Mouse (Mus musculus) gastrocnemius, adult 2 months (tissue): ENCODE data around the gene Runx2. TPM values are rescaled to one million over a fixed set of nuclear protein-coding genes. Genes with fewer than 3 reads are reported as not detected.
A peak's percentile ranks its signal among the peaks of the same experiment; 100 is the strongest.

Experiments used
- DNase-seq: peaks from one replicate; pipeline ENCODE4 v3.0.0; 2022
- H3K27ac ChIP-seq: fragments of 200-600 bp; 2 replicates; pipeline ENCODE4 v1.8.1; 2022; ENCODE audit warnings: mild to moderate bottlenecking
- H3K4me3 ChIP-seq: fragments of 200-600 bp; 2 replicates; pipeline ENCODE4 v1.8.1; 2022; ENCODE audit warnings: mild to moderate bottlenecking, moderate library complexity
- CTCF ChIP-seq: fragments of 200-600 bp; IDR thresholded peaks from 2 replicates; pipeline ENCODE4 v1.8.1; 2022; ENCODE audit warnings: antibody characterized with exemption, mild to moderate bottlenecking, moderate library complexity
- intact Hi-C: fragments of 180-260 bp; cut with DNase I; formaldehyde crosslinking; loops from one replicate; pipeline ENCODE4 v1.15.1; 2025
- total RNA-seq, 2 experiments: library from RNA; stranded (reverse); gene quantifications; 2 replicates each; pipeline ENCODE4 v1.2.3; 2021

Runx2 gene
- total RNA-seq, 2 experiments from 2014 or later: 0.31 to 0.59 TPM

DNA sequence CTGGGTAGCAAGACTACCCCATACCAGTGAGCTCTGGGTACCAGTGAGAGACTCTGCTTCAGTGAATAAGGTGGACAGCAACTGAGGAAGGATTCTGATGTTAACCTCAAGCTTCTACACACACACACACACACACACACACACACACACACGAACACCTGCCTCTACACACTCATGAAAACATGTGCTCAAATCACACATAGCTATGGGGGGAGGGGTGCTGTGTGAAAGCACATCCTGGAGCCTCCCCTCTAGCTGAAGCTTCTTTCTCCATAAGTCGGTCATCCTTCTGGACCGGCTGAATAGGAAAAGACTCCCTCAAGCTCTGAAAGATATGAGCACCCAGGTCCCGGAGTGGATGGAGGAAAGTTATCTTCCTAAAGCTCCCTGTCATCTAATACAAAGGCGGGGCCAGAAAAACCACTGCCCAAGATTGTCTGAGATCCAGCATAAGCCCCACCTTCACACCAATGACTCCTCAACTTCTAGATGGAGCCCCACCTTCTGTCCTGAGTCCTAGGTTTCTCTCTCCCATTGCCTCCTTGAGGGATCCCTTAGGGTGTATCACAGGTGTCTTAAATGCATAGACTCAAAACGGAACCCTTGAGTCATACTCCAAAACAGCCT, 152.4 kb downstream of the Runx2 start:
- no peak for TF ChIP-seq CTCF
- Histone ChIP-seq H3K4me3 (no peak overlapping the region), H3K27ac (no peak overlapping the region)
- no peak for DNase-seq
- intact Hi-C loops: no loop called here

DNA sequence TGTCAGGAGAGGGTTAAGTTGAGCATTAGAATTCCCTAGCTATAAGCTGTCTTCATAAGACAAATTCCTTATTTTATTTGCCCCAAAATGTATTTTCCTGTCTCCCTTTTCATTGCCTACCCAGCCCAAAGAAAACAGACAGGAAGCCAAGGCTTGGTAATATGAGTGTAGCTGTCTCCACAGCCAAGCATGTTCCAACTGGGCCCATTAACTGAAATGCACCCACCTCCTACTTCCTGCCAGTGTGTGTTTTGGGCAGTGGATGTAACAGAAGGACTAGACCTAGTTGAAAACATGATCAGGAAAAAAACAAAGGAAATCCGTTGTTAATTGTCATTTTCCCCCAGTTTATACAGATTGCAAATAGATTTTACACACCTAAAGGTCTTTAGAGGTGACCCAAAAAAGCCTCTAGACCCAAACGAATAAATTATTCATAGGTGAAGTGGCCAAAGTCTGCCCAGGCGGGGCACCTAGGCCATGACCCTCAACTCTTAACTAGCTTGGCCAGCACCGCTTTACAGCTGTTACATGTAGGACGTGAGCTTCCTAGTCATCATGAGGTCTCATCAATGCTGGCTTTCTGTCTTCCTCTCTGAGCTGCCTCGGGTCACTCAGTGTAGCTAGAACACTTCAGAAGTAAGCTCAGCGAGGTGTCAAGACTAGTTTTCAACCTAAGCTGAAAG, 154.3 kb downstream of the Runx2 start:
- no peak overlapping the region for H3K4me3 ChIP-seq
- no peak for TF ChIP-seq CTCF
- intact Hi-C loops: no loop called here
- DNase-seq: peak; percentile 42
- H3K27ac ChIP-seq: peak overlapping the region; percentile 41; the same call in 1 of the 2 replicates

DNA sequence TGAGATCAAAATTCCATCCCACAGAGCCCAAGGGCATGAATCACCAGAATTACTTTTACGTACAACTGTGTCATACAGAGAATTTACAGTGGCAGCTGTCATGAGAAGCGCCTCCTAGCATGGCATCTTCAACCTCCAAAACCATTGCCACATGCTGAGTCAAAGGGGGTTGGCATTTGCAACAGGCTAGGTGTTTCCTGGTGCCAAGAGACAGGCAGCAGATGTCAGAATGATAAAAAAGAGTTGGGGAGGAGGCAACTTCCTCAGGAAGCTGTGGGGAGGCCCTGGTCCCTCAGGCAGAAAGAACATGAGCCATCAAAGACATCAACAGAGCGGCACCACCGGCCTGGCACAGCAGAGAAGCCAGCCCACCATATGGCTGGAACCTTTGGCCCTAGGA, 160.1 kb downstream of the Runx2 start:
- DNase-seq: no peak
- no peak for TF ChIP-seq CTCF
- intact Hi-C loops: no loop called here

DNA sequence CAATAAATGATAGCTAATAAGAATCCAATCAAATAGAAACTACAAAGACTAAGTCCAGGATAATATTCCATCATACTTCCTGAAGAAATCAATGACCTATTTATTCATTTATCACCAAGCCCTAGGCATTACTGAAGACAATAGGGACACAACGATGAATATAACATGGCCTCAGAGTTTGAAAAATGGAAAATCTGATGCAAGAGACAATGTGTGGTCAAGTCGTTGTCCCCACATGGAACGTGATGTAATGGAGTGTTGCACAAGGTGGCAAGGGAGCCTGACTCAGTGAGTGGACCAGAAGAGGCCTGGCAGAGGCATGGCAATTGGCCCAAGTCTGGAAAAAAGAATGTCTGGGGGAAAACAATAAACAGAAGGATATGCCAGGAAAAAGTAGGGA, 161.5 kb downstream of the Runx2 start:
- no peak for TF ChIP-seq CTCF
- no peak for DNase-seq
- H3K4me3 ChIP-seq: no peak overlapping the region
- H3K27ac ChIP-seq: no peak overlapping the region
- intact Hi-C loops: no loop called here

More for the DNA sequence above, 160.1 kb downstream of the Runx2 start:
- Histone ChIP-seq H3K27ac (no peak overlapping the region), H3K4me3 (no peak overlapping the region)

DNA sequence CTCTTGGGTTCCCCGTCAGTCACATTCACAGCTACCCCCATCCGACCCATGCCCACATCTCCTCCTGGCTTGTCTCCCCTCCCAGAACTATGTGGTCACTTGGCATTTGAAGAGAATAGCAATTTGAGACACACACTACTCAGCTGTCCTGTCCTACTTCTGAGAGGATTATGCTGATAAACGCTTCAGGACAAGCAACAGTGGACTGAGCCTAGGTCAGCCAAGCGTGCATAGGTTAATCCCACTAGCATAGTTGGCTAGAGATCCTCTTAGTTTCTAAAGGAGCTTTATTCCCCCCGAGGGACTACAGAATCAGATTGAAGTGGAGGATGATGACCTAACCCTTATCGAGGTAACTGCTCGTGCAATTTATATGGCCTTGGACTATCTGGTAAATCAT, 162.5 kb downstream of the Runx2 start:
- intact Hi-C loops: no loop called here
- Histone ChIP-seq H3K4me3 (no peak overlapping the region), H3K27ac (no peak overlapping the region)
- TF ChIP-seq CTCF: no peak
- DNase-seq: no peak

DNA sequence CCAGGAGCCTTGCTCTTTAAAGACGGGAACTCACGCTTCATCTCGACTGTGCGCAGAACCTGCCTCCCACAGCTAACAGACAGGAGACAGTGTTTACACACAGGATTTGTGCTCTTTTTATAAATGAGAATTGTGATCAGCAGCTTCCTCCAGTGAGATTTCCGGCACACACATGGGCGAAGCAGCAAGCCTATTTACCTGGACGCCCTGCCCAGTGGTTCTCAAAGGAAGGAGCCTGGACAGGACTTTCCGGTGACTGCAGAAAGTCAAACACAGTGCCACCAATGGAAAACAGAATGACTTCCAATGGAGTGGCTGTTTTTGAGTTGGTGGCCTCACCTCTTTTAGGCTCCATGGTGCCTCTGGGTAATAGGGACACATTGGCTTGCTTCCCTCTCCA, 163.0 kb downstream of the Runx2 start:
- TF ChIP-seq CTCF: no peak
- intact Hi-C loops: no loop called here
- Histone ChIP-seq H3K4me3 (no peak overlapping the region), H3K27ac (no peak overlapping the region)
- DNase-seq: no peak

DNA sequence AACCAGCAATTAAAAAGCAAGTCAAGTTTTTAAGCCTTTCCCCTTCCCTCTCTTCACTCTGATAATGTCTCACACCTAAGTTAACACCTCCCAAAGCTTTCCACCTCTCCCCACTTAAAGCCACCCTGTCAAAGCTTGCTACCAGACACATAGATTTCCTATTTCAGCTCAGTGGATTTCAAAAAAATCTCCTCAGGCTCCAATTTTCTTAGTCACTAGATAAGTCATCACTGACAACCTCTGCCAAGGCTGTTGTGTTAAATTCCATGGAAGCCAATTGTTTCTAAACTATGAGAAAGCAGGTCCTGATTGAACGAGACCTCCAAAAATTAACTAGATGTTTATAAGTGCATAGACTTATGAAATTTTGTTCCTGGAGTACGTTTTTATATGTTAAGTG, 164.2 kb downstream of the Runx2 start:
- DNase-seq: no peak
- no peak overlapping the region for H3K27ac ChIP-seq
- no peak overlapping the region for H3K4me3 ChIP-seq
- intact Hi-C loops: no loop called here
- TF ChIP-seq CTCF: no peak

DNA sequence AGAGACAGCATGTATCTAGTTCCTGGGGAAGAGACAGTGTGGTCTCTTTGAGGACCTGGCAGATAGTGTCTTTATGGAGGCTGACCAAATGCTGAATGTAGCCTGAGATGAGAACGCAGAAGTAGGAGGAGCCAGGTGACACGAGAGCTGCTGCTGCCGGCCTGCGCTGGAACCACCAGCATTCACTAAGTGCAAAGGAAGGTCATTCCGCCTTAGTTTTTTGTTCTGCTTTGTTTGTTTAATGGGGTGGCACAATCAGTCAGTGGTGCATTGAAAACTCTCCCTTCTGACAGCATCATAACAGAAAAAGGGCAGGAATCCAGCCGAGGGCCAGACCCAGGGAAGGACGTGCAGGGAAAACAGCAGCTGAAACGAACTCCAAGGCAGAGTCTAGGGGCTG, 165.5 kb downstream of the Runx2 start:
- intact Hi-C loops: no loop called here
- DNase-seq: no peak
- Histone ChIP-seq H3K4me3 (no peak overlapping the region), H3K27ac (no peak overlapping the region)
- no peak for TF ChIP-seq CTCF

DNA sequence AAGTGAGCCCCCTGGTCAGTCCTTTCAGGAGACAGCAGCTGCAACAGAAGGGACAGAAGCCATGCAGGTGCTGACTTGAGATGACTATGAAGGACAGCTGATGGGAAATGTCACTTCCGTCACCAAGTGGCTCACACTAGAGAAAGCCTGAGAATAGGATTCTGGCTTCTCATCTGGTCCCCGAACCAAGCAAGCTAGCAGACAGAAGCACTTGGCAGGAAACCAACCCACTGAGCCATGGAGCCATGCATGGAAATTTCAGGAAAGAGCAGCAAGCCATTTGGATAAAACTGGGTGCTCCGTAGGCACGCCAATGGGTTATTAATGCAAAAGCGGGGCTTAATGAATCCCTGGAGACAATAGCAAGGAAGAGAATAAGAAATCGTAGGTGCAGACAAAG, 166.7 kb downstream of the Runx2 start:
- intact Hi-C loops: no loop called here
- DNase-seq: no peak
- no peak overlapping the region for H3K4me3 ChIP-seq
- H3K27ac ChIP-seq: no peak overlapping the region
- TF ChIP-seq CTCF: no peak

DNA sequence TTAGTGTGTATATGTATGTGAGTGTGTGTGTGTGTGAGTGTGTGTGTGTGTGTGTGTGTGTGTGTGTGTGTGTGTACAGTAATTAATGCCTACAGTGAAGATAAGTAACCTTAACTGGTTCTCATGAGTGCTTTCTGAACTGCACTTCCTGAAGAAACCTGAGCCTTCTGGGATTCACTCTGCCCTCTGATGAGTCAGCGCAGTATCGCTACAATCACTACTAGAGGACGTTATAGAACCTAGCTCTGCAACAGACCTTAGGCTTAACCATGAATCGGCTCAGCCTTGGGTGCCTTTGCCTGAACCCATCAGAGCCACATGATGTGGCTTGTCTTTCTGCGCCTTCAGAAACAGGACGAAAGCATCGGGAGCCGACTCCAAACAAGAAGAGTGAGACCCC, 169.5 kb downstream of the Runx2 start:
- H3K27ac ChIP-seq: no peak overlapping the region
- H3K4me3 ChIP-seq: no peak overlapping the region
- intact Hi-C loops: no loop called here
- no peak for DNase-seq
- no peak for TF ChIP-seq CTCF

DNA sequence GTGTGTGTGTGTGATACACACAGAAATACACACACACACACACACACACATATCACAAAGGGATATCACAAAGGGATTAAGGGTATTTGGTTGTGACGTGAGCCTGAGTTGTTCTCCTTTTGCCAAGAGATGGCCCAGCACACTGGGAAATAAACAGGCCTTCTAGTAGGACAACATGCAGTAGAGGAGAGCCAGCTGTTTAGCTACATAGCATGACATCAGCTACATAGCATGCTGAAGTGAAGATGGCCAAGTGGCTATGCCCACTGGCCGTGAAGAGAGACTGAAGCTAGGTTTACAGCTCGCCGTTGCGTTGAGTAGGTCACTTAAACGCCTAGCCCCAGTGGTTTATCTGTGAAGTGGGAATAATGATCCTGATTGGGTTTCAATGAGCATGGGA, 171.3 kb downstream of the Runx2 start:
- DNase-seq: no peak
- intact Hi-C loops: no loop called here
- no peak overlapping the region for H3K4me3 ChIP-seq
- no peak overlapping the region for H3K27ac ChIP-seq
- TF ChIP-seq CTCF: no peak

DNA sequence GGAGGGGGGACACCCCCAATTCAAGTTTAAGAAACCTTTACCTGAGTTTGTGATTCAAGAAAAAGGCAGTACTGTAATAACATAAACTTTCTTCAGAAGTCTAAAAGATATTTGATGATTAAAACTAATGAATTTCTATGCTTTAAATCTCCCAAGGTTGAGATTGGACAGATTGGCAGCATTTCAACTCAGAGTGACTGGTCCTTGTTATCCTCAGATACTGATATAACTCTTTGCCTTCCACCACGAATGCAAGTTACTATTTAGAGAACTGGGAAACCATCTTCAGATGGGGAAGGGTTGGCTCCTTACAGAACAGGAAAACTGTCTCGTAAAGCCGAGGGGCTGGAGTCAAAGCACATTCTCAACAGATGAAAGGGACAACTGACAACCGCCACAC, 172.5 kb downstream of the Runx2 start:
- no peak for TF ChIP-seq CTCF
- no peak for DNase-seq
- intact Hi-C loops: no loop called here
- no peak overlapping the region for H3K27ac ChIP-seq
- H3K4me3 ChIP-seq: no peak overlapping the region

DNA sequence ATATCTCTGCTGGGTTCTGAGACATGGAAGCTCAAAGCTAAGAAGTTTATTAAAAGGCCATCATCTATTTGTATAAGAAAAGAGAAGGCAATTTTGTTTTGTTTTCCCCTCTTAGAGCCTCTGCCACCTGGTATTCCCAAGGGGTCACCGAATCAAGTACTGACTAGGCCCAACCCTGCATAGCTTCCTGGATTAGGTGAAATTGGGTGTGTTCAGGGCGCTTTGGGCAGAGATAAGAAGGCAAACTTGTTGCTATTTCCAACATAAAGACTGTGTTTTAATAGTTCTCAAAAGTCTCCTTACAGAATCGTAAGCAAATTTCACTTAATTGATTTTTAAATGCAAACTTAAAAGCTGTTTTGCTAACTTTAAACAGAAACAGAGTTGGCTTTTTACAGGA, 173.7 kb downstream of the Runx2 start:
- intact Hi-C loops: no loop called here
- TF ChIP-seq CTCF: no peak
- Histone ChIP-seq H3K4me3 (no peak overlapping the region), H3K27ac (no peak overlapping the region)
- no peak for DNase-seq

DNA sequence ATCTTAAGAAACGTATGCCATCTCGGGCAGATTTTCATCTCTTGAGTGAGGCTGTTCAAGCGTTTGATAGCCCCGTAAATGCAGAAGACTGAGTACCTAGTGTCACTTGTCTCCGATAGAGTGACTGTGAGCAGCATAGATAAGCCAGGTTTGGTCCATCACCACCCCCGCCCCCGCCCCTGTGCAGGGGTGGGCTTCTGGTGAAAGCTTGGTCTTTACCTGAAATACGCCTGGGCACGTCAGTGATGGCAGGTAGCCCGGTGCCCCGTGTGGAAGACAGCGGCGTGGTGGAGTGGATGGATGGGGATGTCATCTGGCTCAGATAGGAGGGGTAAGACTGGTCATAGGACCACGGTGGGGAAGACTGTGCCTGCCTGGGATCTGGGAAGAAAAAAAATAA, 175.2 kb downstream of the Runx2 start:
- DNase-seq: no peak
- intact Hi-C loops: no loop called here
- Histone ChIP-seq H3K27ac (no peak overlapping the region), H3K4me3 (no peak overlapping the region)
- no peak for TF ChIP-seq CTCF
